Mouse (Mus musculus) neural tube, embryonic 12.5 days (tissue): ENCODE measurements around the gene Tmem177. TPM values are rescaled to one million over a fixed set of nuclear protein-coding genes. Genes with fewer than 3 reads are reported as not detected.

ENCODE experiments used
- ATAC-seq: fragments of 200-750 bp; cut with Nextera tagmentation; 2 replicates; pipeline ENCODE4 v1.8.0; 2017; ENCODE audit warnings: low read depth, mild to moderate bottlenecking, moderate TSS enrichment, moderate library complexity; ENCODE audit not compliant: low FRiP score
- H3K27ac ChIP-seq: fragments of 300-500 bp; sonication (generic); 2 replicates; pipeline ENCODE4 v1.5.1; 2016
- H3K27me3 ChIP-seq: fragments of 300-500 bp; sonication (generic); replicated peaks from 2 replicates; pipeline ENCODE4 v1.6.1; 2016; ENCODE audit warnings: mild to moderate bottlenecking
- H3K36me3 ChIP-seq: fragments of 300-500 bp; sonication (generic); 2 replicates; pipeline ENCODE4 v1.6.1; 2016; ENCODE audit warnings: mild to moderate bottlenecking
- H3K4me1 ChIP-seq: fragments of 300-500 bp; sonication (generic); 2 replicates; pipeline ENCODE4 v1.6.1; 2016
- H3K4me2 ChIP-seq: fragments of 300-500 bp; sonication (generic); replicated peaks from 2 replicates; pipeline ENCODE4 v1.6.1; 2016; ENCODE audit warnings: mild to moderate bottlenecking
- H3K4me3 ChIP-seq: fragments of 300-500 bp; sonication (generic); 2 replicates; pipeline ENCODE4 v1.5.1; 2016
- H3K9ac ChIP-seq: fragments of 300-500 bp; sonication (generic); 2 replicates; pipeline ENCODE4 v1.6.1; 2016; ENCODE audit warnings: mild to moderate bottlenecking
- H3K9me3 ChIP-seq: fragments of 300-500 bp; sonication (generic); 2 replicates; pipeline ENCODE4 v1.6.1; 2016; ENCODE audit warnings: mild to moderate bottlenecking
- WGBS: fragments of 180-500 bp; shearing (Covaris S2); methylation state at CpG from one replicate; pipeline ENCODE4 v1.1.7; 2016; 5-methylcytosine and 5-hydroxymethylcytosine counted together
- polyA plus RNA-seq: library from polyadenylated mRNA; unstranded; fragments of >200 nt; fragmentation: Nextera tagmentation; extraction: Ambion mirVana; gene quantifications from 2 replicates; pipeline ENCODE4 v1.2.1, GENCODE M21; 2016

The Tmem177 gene
- polyA plus RNA-seq, 1 experiment from 2014 or later = 8.5 TPM

DNA sequence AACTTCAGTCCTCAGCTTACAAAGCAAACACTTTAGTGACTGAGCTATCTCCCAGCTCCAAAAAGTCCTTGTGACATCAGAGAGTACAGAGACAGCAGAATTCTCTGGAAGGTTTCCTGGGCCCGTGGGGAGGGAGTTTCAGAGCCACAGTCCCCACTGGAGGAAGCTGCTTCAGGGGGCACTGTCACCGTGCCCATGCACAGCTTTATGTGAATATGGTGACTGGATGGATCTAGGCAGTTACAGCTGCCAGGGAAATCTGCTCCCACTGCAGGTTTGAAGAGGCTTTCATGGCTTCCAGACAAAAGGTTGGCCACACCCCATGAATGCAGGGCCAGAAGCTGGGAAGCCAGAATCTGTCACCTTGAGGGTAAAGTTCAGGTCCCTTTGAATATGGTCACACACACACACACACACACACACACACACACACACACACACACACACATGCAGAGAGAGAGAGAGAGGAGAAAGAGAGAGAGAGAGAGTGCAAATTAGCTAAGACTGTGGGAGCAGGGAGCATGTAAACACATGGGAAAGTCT is 5.7 kb downstream of the Tmem177 start:
- no peak overlapping the region for H3K4me2 ChIP-seq
- no peak overlapping the region for H3K4me3 ChIP-seq
- H3K9ac ChIP-seq = no peak overlapping the region
- H3K9me3 ChIP-seq = no peaks in the 10 kb centered on the region
- peaks cover 14% of the 10 kb centered on the region for H3K4me1 ChIP-seq
- H3K27me3 ChIP-seq = no peaks in the 10 kb centered on the region
- no peak overlapping the region for H3K27ac ChIP-seq
- ATAC-seq = no peak
- WGBS = 72% methylated on average over 2 of the region's 2 CpGs
- H3K36me3 ChIP-seq = peaks cover 16% of the 10 kb centered on the region

- H3K27ac ChIP-seq = no peak overlapping the region
- 44% methylated on average over 6 of the region's 6 CpGs for WGBS
- H3K27me3 ChIP-seq = no peaks in the 10 kb centered on the region
Observed at GRCm38 (mm10) chr1:119903231-119903620, 9.8 kb downstream of the Tmem177 start.

GRCm38 (mm10) chr1:119902551-119903230 is 10.3 kb downstream of the Tmem177 start:
- H3K27ac ChIP-seq = no peak overlapping the region
- H3K27me3 ChIP-seq = no peaks in the 10 kb centered on the region
- 36% methylated on average over 8 of the region's 8 CpGs for WGBS
- peak; percentile 74 for ATAC-seq
- no peak overlapping the region for H3K4me3 ChIP-seq
- no peaks in the 10 kb centered on the region for H3K9me3 ChIP-seq
- H3K36me3 ChIP-seq = no peaks in the 10 kb centered on the region
- no peak overlapping the region for H3K9ac ChIP-seq
- peaks cover 28% of the 10 kb centered on the region for H3K4me1 ChIP-seq
- no peak overlapping the region for H3K4me2 ChIP-seq

More at GRCm38 (mm10) chr1:119903231-119903620, 9.8 kb downstream of the Tmem177 start:
- no peak overlapping the region for H3K4me2 ChIP-seq
- ATAC-seq = no peak
- H3K9me3 ChIP-seq = no peaks in the 10 kb centered on the region
- H3K4me3 ChIP-seq = no peak overlapping the region
- no peaks in the 10 kb centered on the region; the same call in 1 of the 2 replicates for H3K36me3 ChIP-seq
- no peak overlapping the region for H3K9ac ChIP-seq
- peaks cover 28% of the 10 kb centered on the region for H3K4me1 ChIP-seq

DNA sequence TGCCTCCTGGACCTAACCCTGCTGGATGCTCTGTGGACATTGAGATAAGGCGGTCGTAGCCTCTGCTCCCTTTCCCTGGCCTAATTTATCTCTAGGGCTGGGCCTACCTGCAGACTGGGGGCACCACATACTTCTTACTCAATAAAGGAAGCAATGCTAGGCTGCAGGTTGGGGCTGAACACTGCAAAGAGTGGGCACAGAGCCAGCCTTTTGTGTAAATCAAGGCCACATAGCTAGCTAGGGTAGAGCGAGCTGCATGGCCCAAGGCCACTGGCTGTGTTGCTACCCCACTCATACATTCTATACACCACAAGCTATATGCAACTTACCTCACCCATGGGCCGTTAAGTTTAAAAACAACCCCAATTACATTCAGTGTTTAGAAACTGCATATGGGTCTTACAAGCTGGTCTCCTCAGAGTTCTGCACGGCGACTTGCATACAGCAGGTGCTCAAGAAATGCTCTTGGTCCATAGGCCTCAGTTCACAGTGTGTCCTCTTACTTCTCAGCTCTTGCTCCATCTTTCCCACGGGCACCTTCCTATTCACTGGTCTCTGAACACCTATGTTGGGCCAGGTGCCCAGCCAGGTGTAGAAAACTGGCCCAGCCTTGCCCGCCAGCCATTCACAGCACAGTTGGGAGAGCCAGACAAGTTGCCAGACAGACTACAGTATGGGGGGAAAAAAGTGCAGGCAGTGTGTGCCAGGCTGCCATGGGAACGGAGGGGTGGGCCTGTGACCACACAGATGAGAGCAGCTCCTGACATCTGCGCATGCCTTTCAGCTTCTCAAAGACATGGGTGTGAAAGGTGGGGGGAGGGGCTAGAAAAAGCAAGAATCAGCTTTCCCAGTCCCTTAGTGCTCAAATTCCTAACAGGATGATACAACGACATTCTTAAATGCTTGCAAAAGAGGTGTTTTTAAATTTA is 13.5 kb downstream of the Tmem177 start:
- H3K4me2 ChIP-seq = no peak overlapping the region
- WGBS = 78% methylated on average over 11 of the region's 11 CpGs
- no peak overlapping the region for H3K27ac ChIP-seq
- no peaks in the 10 kb centered on the region for H3K27me3 ChIP-seq
- no peaks in the 10 kb centered on the region for H3K36me3 ChIP-seq
- peak; percentile 69 for ATAC-seq
- no peaks in the 10 kb centered on the region for H3K9me3 ChIP-seq
- H3K9ac ChIP-seq = no peak overlapping the region
- no peak overlapping the region for H3K4me3 ChIP-seq
- H3K4me1 ChIP-seq = peaks cover 32% of the 10 kb centered on the region

- no peak overlapping the region for H3K4me2 ChIP-seq
- H3K27ac ChIP-seq = no peak overlapping the region
- peaks cover 13% of the 10 kb centered on the region; the same call in 1 of the 2 replicates for H3K4me1 ChIP-seq
- no peaks in the 10 kb centered on the region for H3K36me3 ChIP-seq
- no peaks in the 10 kb centered on the region for H3K27me3 ChIP-seq
- no peaks in the 10 kb centered on the region for H3K9me3 ChIP-seq
- H3K4me3 ChIP-seq = no peak overlapping the region
- ATAC-seq = peak; percentile 39; the same call in 1 of the 2 replicates
- 34% methylated on average over 6 of the region's 6 CpGs for WGBS
- H3K9ac ChIP-seq = no peak overlapping the region
Observed at GRCm38 (mm10) chr1:119894936-119895335, 18.1 kb downstream of the Tmem177 start.

DNA sequence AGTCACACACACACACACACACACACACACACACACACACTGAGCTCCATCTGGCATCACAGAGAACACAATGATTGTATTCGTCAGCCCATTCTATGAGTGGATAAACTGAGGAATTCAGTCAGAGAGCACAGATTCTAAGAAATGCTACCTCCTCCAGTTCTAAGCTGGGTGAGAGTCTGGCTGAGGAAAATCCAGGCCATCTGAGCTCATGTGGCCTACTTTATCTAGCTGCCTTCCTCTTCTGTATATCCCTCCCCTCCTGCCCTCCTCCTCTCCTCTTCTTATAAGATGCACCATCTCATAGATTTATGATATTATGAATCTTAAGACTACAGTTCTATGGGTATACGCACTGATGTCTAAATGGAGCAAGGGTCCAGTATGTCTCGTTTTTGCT is 19.4 kb downstream of the Tmem177 start:
- no peak for ATAC-seq
- WGBS = 85% methylated on average over 3 of the region's 3 CpGs
- no peak overlapping the region for H3K27ac ChIP-seq

DNA sequence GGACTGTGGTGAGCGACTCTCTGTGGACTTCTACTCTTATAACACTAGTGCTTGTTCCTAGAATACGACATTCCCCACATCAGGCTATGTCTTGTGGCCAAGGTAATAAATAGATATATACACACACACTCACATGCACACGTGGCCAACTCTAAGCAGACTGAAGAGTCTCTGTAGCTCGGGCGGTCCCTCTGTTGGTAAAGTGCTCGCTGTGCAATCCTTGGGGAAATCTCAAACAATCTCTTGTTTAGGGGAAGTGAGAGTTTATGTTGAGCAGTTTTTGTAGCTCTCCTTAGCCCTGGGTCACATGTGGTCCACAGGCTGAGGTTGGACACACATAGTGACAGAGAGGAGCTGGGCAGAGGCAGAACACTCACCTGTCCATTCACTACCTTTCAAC is 20.1 kb downstream of the Tmem177 start:
- ATAC-seq = no peak
- 78% methylated on average over 6 of the region's 6 CpGs for WGBS

More for the DNA sequence above, 19.4 kb downstream of the Tmem177 start:
- no peaks in the 10 kb centered on the region for H3K9me3 ChIP-seq
- H3K36me3 ChIP-seq = no peaks in the 10 kb centered on the region
- no peak overlapping the region for H3K4me3 ChIP-seq
- no peak overlapping the region for H3K9ac ChIP-seq
- peaks cover 3% of the 10 kb centered on the region; the same call in 1 of the 2 replicates for H3K4me1 ChIP-seq
- no peaks in the 10 kb centered on the region for H3K27me3 ChIP-seq
- no peak overlapping the region for H3K4me2 ChIP-seq

GRCm38 (mm10) chr1:119891865-119892264 is 21.1 kb downstream of the Tmem177 start:
- H3K27ac ChIP-seq = no peak overlapping the region
- H3K36me3 ChIP-seq = no peaks in the 10 kb centered on the region
- H3K4me1 ChIP-seq = peaks cover 3% of the 10 kb centered on the region; the same call in 1 of the 2 replicates
- ATAC-seq = no peak
- H3K27me3 ChIP-seq = no peaks in the 10 kb centered on the region
- H3K4me3 ChIP-seq = no peak overlapping the region
- no peaks in the 10 kb centered on the region for H3K9me3 ChIP-seq
- H3K4me2 ChIP-seq = no peak overlapping the region
- no peak overlapping the region for H3K9ac ChIP-seq
- WGBS = 79% methylated on average over 4 of the region's 4 CpGs

More for the DNA sequence above, 20.1 kb downstream of the Tmem177 start:
- H3K4me3 ChIP-seq = no peak overlapping the region
- no peak overlapping the region for H3K27ac ChIP-seq
- H3K4me2 ChIP-seq = no peak overlapping the region
- no peaks in the 10 kb centered on the region for H3K27me3 ChIP-seq
- no peaks in the 10 kb centered on the region for H3K9me3 ChIP-seq
- peaks cover 3% of the 10 kb centered on the region; the same call in 1 of the 2 replicates for H3K4me1 ChIP-seq
- H3K36me3 ChIP-seq = no peaks in the 10 kb centered on the region
- no peak overlapping the region for H3K9ac ChIP-seq

DNA sequence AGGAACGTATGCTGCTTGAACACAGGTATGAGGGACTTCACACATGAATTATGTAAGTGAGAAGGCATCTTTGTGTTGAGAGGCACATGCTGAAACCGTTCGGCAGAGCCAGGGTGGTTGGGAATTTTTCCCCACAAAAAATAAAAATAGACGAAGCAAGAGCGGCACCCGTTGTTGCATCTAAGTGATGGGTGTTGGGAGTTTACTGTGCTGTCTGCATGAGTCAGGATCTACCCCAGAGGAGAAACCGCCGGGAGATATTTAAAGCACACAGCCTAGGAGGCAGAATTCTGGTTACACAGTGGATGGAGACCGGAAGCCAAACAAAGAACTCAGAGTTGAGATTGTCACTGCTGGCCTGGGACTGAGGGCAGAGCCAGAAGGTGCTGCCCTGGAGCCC is 21.9 kb downstream of the Tmem177 start:
- no peak overlapping the region for H3K4me3 ChIP-seq
- 90% methylated on average over 9 of the region's 9 CpGs for WGBS
- no peaks in the 10 kb centered on the region for H3K27me3 ChIP-seq
- H3K9ac ChIP-seq = no peak overlapping the region
- ATAC-seq = no peak
- H3K27ac ChIP-seq = no peak overlapping the region
- H3K4me1 ChIP-seq = peaks cover 3% of the 10 kb centered on the region; the same call in 1 of the 2 replicates
- H3K4me2 ChIP-seq = no peak overlapping the region
- H3K36me3 ChIP-seq = no peaks in the 10 kb centered on the region
- no peaks in the 10 kb centered on the region for H3K9me3 ChIP-seq

- H3K4me2 ChIP-seq = no peak overlapping the region
- H3K9me3 ChIP-seq = no peaks in the 10 kb centered on the region
- H3K9ac ChIP-seq = no peak overlapping the region
- H3K36me3 ChIP-seq = no peaks in the 10 kb centered on the region
- no peak overlapping the region for H3K4me3 ChIP-seq
- no peak overlapping the region for H3K27ac ChIP-seq
- H3K4me1 ChIP-seq = no peaks in the 10 kb centered on the region
- WGBS = 89% methylated on average over 16 of the region's 16 CpGs
- H3K27me3 ChIP-seq = no peaks in the 10 kb centered on the region
- ATAC-seq = no peak
Observed at GRCm38 (mm10) chr1:119889347-119889746, 23.7 kb downstream of the Tmem177 start.

GRCm38 (mm10) chr1:119886320-119886719 is 26.7 kb downstream of the Tmem177 start:
- Histone ChIP-seq H3K4me2 (no peak overlapping the region), H3K9me3 (no peaks in the 10 kb centered on the region), H3K36me3 (no peaks in the 10 kb centered on the region), H3K4me1 (no peaks in the 10 kb centered on the region), H3K27me3 (no peaks in the 10 kb centered on the region), H3K27ac (no peak overlapping the region), H3K9ac (no peak overlapping the region), H3K4me3 (no peak overlapping the region)
- WGBS = 66% methylated on average over 7 of the region's 7 CpGs
- no peak for ATAC-seq

- H3K4me1 ChIP-seq = no peaks in the 10 kb centered on the region
- 87% methylated on average over 3 of the region's 3 CpGs for WGBS
- no peaks in the 10 kb centered on the region for H3K9me3 ChIP-seq
- no peak overlapping the region for H3K4me2 ChIP-seq
- H3K9ac ChIP-seq = no peak overlapping the region
- H3K27ac ChIP-seq = no peak overlapping the region
- no peak overlapping the region for H3K4me3 ChIP-seq
- no peaks in the 10 kb centered on the region for H3K27me3 ChIP-seq
- ATAC-seq = no peak
- H3K36me3 ChIP-seq = no peaks in the 10 kb centered on the region
Observed at GRCm38 (mm10) chr1:119884272-119884671, 28.7 kb downstream of the Tmem177 start.
